Mouse (Mus musculus): ENCODE results near the gene Ptpn11. TPM values are rescaled to one million over a fixed set of nuclear protein-coding genes. Genes with fewer than 3 reads are reported as not detected.
A peak's percentile ranks its signal among the peaks of the same experiment; 100 is the strongest.
"Not testable (repeated sequence)": the region's sequence is repeated elsewhere in the genome, so short reads cannot be mapped to it uniquely, and the experiment has no call there.

Ptpn11 gene
- total RNA-seq, 1 experiment = 40.2 TPM

GRCm38 (mm10) chr5:121233726-121234125 is 42.5 kb upstream of the Ptpn11 start:
- in situ Hi-C loops (cut with MboI; ENCODE audit: low sequenced_read_pairs in 2 of 2, unreplicated experiment in 2 of 2) = no loop called here
- no peaks in the 10 kb centered on the region for H3K9me3 ChIP-seq (ENCODE audit: control insufficient read depth, insufficient read depth, low read depth, low read length)
- TF ChIP-seq HCFC1 (IDR thresholded peaks at IDR 0.05; ENCODE audit: borderline replicate concordance, insufficient read depth, low read length) = no peak
- no peak for TF ChIP-seq CHD2 (IDR thresholded peaks at IDR 0.05; ENCODE audit: low read depth, low read length)
- no peak for TF ChIP-seq MAFK (IDR thresholded peaks at IDR 0.05; ENCODE audit: insufficient read depth, low read depth, low read length)
- no peak for TF ChIP-seq ZC3H11A (IDR thresholded peaks at IDR 0.05; ENCODE audit: borderline replicate concordance, low read depth, low read length)
- TF ChIP-seq ZNF384 (IDR thresholded peaks at IDR 0.05; ENCODE audit: low read depth, low read length) = no peak
- H3K9ac ChIP-seq (ENCODE audit: insufficient read depth, low read depth, low read length, poor library complexity, severe bottlenecking) = no peak overlapping the region
- no peak overlapping the region for H3K4me3 ChIP-seq (ENCODE audit: insufficient read depth in 1 of 2, low read depth in 1 of 2, low read length in 2 of 2, poor library complexity in 1 of 2, severe bottlenecking in 1 of 2)
- H3K4me1 ChIP-seq (ENCODE audit: control insufficient read depth in 2 of 2, insufficient read depth in 2 of 2, low read length in 2 of 2, poor library complexity in 1 of 2) = 0 out of 4 replicates have a peak, but pooled peaks cover 0 to 2% of the 10 kb centered on the region in 2 experiments
- DNase-seq (ENCODE audit: low read depth, low spot score) = no peak
- no peak overlapping the region for H3K27ac ChIP-seq (ENCODE audit: insufficient read depth, low read depth, low read length, poor library complexity, severe bottlenecking)
- H3K36me3 ChIP-seq (ENCODE audit: control insufficient read depth, insufficient read depth, low read length, poor library complexity, severe bottlenecking) = no peaks in the 10 kb centered on the region

GRCm38 (mm10) chr5:121232789-121233188 is 41.6 kb upstream of the Ptpn11 start:
- TF ChIP-seq ZNF384 (IDR thresholded peaks at IDR 0.05; ENCODE audit: low read depth, low read length) = peak; percentile 93
- no peak for TF ChIP-seq HCFC1 (IDR thresholded peaks at IDR 0.05; ENCODE audit: borderline replicate concordance, insufficient read depth, low read length)
- Histone ChIP-seq H3K4me3 (ENCODE audit: insufficient read depth in 1 of 2, low read depth in 1 of 2, low read length in 2 of 2, poor library complexity in 1 of 2, severe bottlenecking in 1 of 2) (no peak overlapping the region), H3K36me3 (ENCODE audit: control insufficient read depth, insufficient read depth, low read length, poor library complexity, severe bottlenecking) (no peaks in the 10 kb centered on the region), H3K4me1 (ENCODE audit: control insufficient read depth in 2 of 2, insufficient read depth in 2 of 2, low read length in 2 of 2, poor library complexity in 1 of 2) (0 out of 4 replicates have a peak, but pooled peaks cover 0 to 2% of the 10 kb centered on the region in 2 experiments), H3K27ac (ENCODE audit: insufficient read depth, low read depth, low read length, poor library complexity, severe bottlenecking) (no peak overlapping the region), H3K9ac (ENCODE audit: insufficient read depth, low read depth, low read length, poor library complexity, severe bottlenecking) (no peak overlapping the region), H3K9me3 (ENCODE audit: control insufficient read depth, insufficient read depth, low read depth, low read length) (no peaks in the 10 kb centered on the region)
- in situ Hi-C loops (cut with MboI; ENCODE audit: low sequenced_read_pairs in 2 of 2, unreplicated experiment in 2 of 2) = no loop called here
- no peak for DNase-seq (ENCODE audit: low read depth, low spot score)

- no peak for DNase-seq (ENCODE audit: low read depth, low spot score)
Observed at GRCm38 (mm10) chr5:121230811-121231210, 39.6 kb upstream of the Ptpn11 start.

GRCm38 (mm10) chr5:121229182-121229581 is 38.0 kb upstream of the Ptpn11 start:
- Histone ChIP-seq H3K9me3 (ENCODE audit: control insufficient read depth, insufficient read depth, low read depth, low read length) (no peaks in the 10 kb centered on the region), H3K9ac (ENCODE audit: insufficient read depth, low read depth, low read length, poor library complexity, severe bottlenecking) (no peak overlapping the region), H3K4me3 (ENCODE audit: insufficient read depth in 1 of 2, low read depth in 1 of 2, low read length in 2 of 2, poor library complexity in 1 of 2, severe bottlenecking in 1 of 2) (no peak overlapping the region), H3K36me3 (ENCODE audit: control insufficient read depth, insufficient read depth, low read length, poor library complexity, severe bottlenecking) (no peaks in the 10 kb centered on the region), H3K4me1 (ENCODE audit: control insufficient read depth in 2 of 2, insufficient read depth in 2 of 2, low read length in 2 of 2, poor library complexity in 1 of 2) (0 out of 4 replicates have a peak, but pooled peaks cover 0 to 2% of the 10 kb centered on the region in 2 experiments), H3K27ac (ENCODE audit: insufficient read depth, low read depth, low read length, poor library complexity, severe bottlenecking) (no peak overlapping the region)
- TF ChIP-seq ZNF384 (IDR thresholded peaks at IDR 0.05; ENCODE audit: low read depth, low read length) = no peak
- TF ChIP-seq CHD2 (IDR thresholded peaks at IDR 0.05; ENCODE audit: low read depth, low read length) = no peak
- no peak for TF ChIP-seq ZC3H11A (IDR thresholded peaks at IDR 0.05; ENCODE audit: borderline replicate concordance, low read depth, low read length)
- TF ChIP-seq MAFK (IDR thresholded peaks at IDR 0.05; ENCODE audit: insufficient read depth, low read depth, low read length) = no peak
- TF ChIP-seq HCFC1 (IDR thresholded peaks at IDR 0.05; ENCODE audit: borderline replicate concordance, insufficient read depth, low read length) = no peak
- in situ Hi-C loops (cut with MboI; ENCODE audit: low sequenced_read_pairs in 2 of 2, unreplicated experiment in 2 of 2) = no loop called here
- no peak for DNase-seq (ENCODE audit: low read depth, low spot score)

More at GRCm38 (mm10) chr5:121230811-121231210, 39.6 kb upstream of the Ptpn11 start:
- Histone ChIP-seq H3K9ac (ENCODE audit: insufficient read depth, low read depth, low read length, poor library complexity, severe bottlenecking) (no peak overlapping the region), H3K4me3 (ENCODE audit: insufficient read depth in 1 of 2, low read depth in 1 of 2, low read length in 2 of 2, poor library complexity in 1 of 2, severe bottlenecking in 1 of 2) (no peak overlapping the region), H3K9me3 (ENCODE audit: control insufficient read depth, insufficient read depth, low read depth, low read length) (no peaks in the 10 kb centered on the region), H3K4me1 (ENCODE audit: control insufficient read depth in 2 of 2, insufficient read depth in 2 of 2, low read length in 2 of 2, poor library complexity in 1 of 2) (0 out of 4 replicates have a peak, but pooled peaks cover 0 to 2% of the 10 kb centered on the region in 2 experiments), H3K36me3 (ENCODE audit: control insufficient read depth, insufficient read depth, low read length, poor library complexity, severe bottlenecking) (no peaks in the 10 kb centered on the region), H3K27ac (ENCODE audit: insufficient read depth, low read depth, low read length, poor library complexity, severe bottlenecking) (no peak overlapping the region)
- no peak for TF ChIP-seq HCFC1 (IDR thresholded peaks at IDR 0.05; ENCODE audit: borderline replicate concordance, insufficient read depth, low read length)
- TF ChIP-seq CHD2 (IDR thresholded peaks at IDR 0.05; ENCODE audit: low read depth, low read length) = no peak
- no peak for TF ChIP-seq ZC3H11A (IDR thresholded peaks at IDR 0.05; ENCODE audit: borderline replicate concordance, low read depth, low read length)
- TF ChIP-seq MAFK (IDR thresholded peaks at IDR 0.05; ENCODE audit: insufficient read depth, low read depth, low read length) = no peak
- no peak for TF ChIP-seq ZNF384 (IDR thresholded peaks at IDR 0.05; ENCODE audit: low read depth, low read length)
- in situ Hi-C loops (cut with MboI; ENCODE audit: low sequenced_read_pairs in 2 of 2, unreplicated experiment in 2 of 2) = no loop called here

- H3K27ac ChIP-seq (ENCODE audit: insufficient read depth, low read depth, low read length, poor library complexity, severe bottlenecking); H3K9ac ChIP-seq (ENCODE audit: insufficient read depth, low read depth, low read length, poor library complexity, severe bottlenecking); in situ Hi-C loops (cut with MboI; ENCODE audit: low sequenced_read_pairs in 2 of 2, unreplicated experiment in 2 of 2); DNase-seq (ENCODE audit: low read depth, low spot score); H3K4me3 ChIP-seq (ENCODE audit: insufficient read depth in 1 of 2, low read depth in 1 of 2, low read length in 2 of 2, poor library complexity in 1 of 2, severe bottlenecking in 1 of 2); H3K9me3 ChIP-seq (ENCODE audit: control insufficient read depth, insufficient read depth, low read depth, low read length); H3K4me1 ChIP-seq (ENCODE audit: control insufficient read depth in 2 of 2, insufficient read depth in 2 of 2, low read length in 2 of 2, poor library complexity in 1 of 2); H3K36me3 ChIP-seq (ENCODE audit: control insufficient read depth, insufficient read depth, low read length, poor library complexity, severe bottlenecking): not testable (repeated sequence)
Observed at GRCm38 (mm10) chr5:121227330-121227729, 36.1 kb upstream of the Ptpn11 start.

Data from ES-E14 (cell line).